ENCODE assay signal across 44 mouse cellular contexts in the genomic region with DNA sequence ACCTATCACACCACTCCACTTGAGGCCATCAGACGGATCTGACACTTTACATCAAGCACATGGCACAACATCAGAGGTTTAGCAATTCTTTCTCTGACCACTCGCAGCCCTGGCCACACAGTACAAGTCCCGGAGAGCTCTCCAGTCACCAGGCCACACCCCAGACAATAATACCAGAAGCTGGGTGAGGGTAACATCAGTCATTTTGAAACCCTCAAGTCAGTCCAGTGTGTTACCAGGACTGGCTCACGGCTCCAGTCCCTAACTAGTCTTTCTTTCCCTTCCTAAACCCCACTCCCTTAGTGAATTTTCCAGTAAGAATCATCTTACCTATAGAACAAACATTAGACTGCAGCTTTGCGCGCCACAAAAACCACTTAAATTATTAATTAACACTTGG. TPM values are rescaled to one million over a fixed set of nuclear protein-coding genes. Genes with fewer than 3 reads are reported as not detected.
"Had no signal": no experiment of that assay in that cellular context is flagged by ENCODE, and none has a peak within 500 bp of the region (broad histone marks: within the 10 kb centered on the region; RNA-seq: fewer than 3 reads in every experiment).

No protein-coding gene starts in this region.

- H3K4me1 ChIP-seq: limb, embryonic 12.5 days; limb, embryonic 13.5 days; limb, embryonic 15.5 days; liver, embryonic 12.5 days; liver, embryonic 13.5 days; liver, embryonic 15.5 days; lung, embryonic 15.5 days; midbrain, embryonic 10.5 days; midbrain, embryonic 12.5 days; midbrain, embryonic 13.5 days; midbrain, embryonic 15.5 days; neural tube, embryonic 12.5 days had no signal

- H3K9ac ChIP-seq: limb, embryonic 12.5 days; limb, embryonic 13.5 days; limb, embryonic 15.5 days; liver, embryonic 12.5 days; liver, embryonic 13.5 days; liver, embryonic 14.5 days; liver, embryonic 15.5 days; liver, postnatal 0 days; lung, embryonic 14.5 days; lung, embryonic 15.5 days; midbrain, embryonic 12.5 days; midbrain, embryonic 13.5 days; midbrain, embryonic 15.5 days; neural tube, embryonic 12.5 days had no signal

- H3K36me3 ChIP-seq: limb, embryonic 10.5 days; limb, embryonic 12.5 days; limb, embryonic 13.5 days; limb, embryonic 15.5 days; liver, embryonic 12.5 days; liver, embryonic 13.5 days; liver, embryonic 15.5 days; lung, embryonic 15.5 days; midbrain, embryonic 10.5 days; midbrain, embryonic 12.5 days; midbrain, embryonic 13.5 days; midbrain, embryonic 15.5 days; neural tube, embryonic 12.5 days had no signal

- H3K27ac ChIP-seq: left cerebral cortex, adult 2 months; limb, embryonic 10.5 days; limb, embryonic 12.5 days; limb, embryonic 13.5 days; limb, embryonic 15.5 days; liver, embryonic 12.5 days; liver, embryonic 13.5 days; liver, embryonic 14.5 days; liver, embryonic 15.5 days; lung, embryonic 15.5 days; macrophage; midbrain, embryonic 10.5 days; midbrain, embryonic 12.5 days; midbrain, embryonic 13.5 days; midbrain, embryonic 15.5 days; neural tube, embryonic 12.5 days had no signal

- DNase-seq: left cerebral cortex, postnatal 4 days; liver; liver, embryonic 13.5 days; liver, postnatal 0 days; lung, embryonic 14.5 days; lung, postnatal 14 days; midbrain, embryonic 14.5 days had no signal

- H3K27me3 ChIP-seq: limb, embryonic 15.5 days; liver, embryonic 15.5 days had no signal

- H3K4me3 ChIP-seq: left cerebral cortex, adult 2 months; limb, embryonic 10.5 days; limb, embryonic 12.5 days; limb, embryonic 13.5 days; limb, embryonic 15.5 days; liver, embryonic 12.5 days; liver, embryonic 13.5 days; liver, embryonic 15.5 days; lung, embryonic 15.5 days; megakaryocyte, embryonic 14.5 days; midbrain, embryonic 10.5 days; midbrain, embryonic 12.5 days; midbrain, embryonic 13.5 days; midbrain, embryonic 15.5 days; myocyte; neural tube, embryonic 12.5 days had no signal

- H3K4me2 ChIP-seq: limb, embryonic 12.5 days; limb, embryonic 13.5 days; limb, embryonic 15.5 days; liver, embryonic 11.5 days; liver, embryonic 12.5 days; liver, embryonic 13.5 days; liver, embryonic 15.5 days; lung, embryonic 14.5 days; lung, embryonic 15.5 days; midbrain, embryonic 11.5 days; midbrain, embryonic 12.5 days; midbrain, embryonic 13.5 days; midbrain, embryonic 15.5 days; neural tube, embryonic 12.5 days had no signal

- ATAC-seq: liver, embryonic 12.5 days; liver, postnatal 0 days; midbrain, embryonic 13.5 days; midbrain, embryonic 15.5 days; midbrain, embryonic 16.5 days had no signal

- H3K9me3 ChIP-seq: limb, embryonic 10.5 days; limb, embryonic 12.5 days; limb, embryonic 13.5 days; limb, embryonic 15.5 days; liver, embryonic 12.5 days; liver, embryonic 13.5 days; liver, embryonic 15.5 days; lung, embryonic 15.5 days; midbrain, embryonic 10.5 days; midbrain, embryonic 12.5 days; midbrain, embryonic 13.5 days; midbrain, embryonic 15.5 days; neural tube, embryonic 12.5 days had no signal

RNA-seq across cellular contexts. Expression of a gene that starts 22.6 kb away (rescaled TPM):
- total RNA-seq: left cerebral cortex, adult 18-20 months; left cerebral cortex, adult 2 months; left cerebral cortex, adult 8-10 months; left cerebral cortex, postnatal 10 days; left cerebral cortex, postnatal 14 days; left cerebral cortex, postnatal 25 days; left cerebral cortex, postnatal 36 days; left cerebral cortex, postnatal 4 days; liver, adult 2 months; megakaryocyte progenitor cell, adult 5-6 weeks; megakaryocyte, adult 5-6 weeks; megakaryocyte-erythroid progenitor cell, adult 5-6 weeks; midbrain, postnatal 0 days; monocyte, adult 5-6 weeks had no signal
- polyA plus RNA-seq: limb, embryonic 10.5 days; limb, embryonic 11.5 days; limb, embryonic 12.5 days; limb, embryonic 13.5 days; limb, embryonic 14.5 days; limb, embryonic 15.5 days; liver, adult 2 months; liver, embryonic 11.5 days; liver, embryonic 12.5 days; liver, embryonic 13.5 days; liver, embryonic 14.5 days; liver, embryonic 15.5 days; liver, embryonic 16.5 days; liver, postnatal 0 days; lung, embryonic 14.5 days; lung, embryonic 15.5 days; lung, embryonic 16.5 days; macrophage; midbrain, embryonic 10.5 days; midbrain, embryonic 11.5 days; midbrain, embryonic 12.5 days; midbrain, embryonic 13.5 days; midbrain, embryonic 14.5 days; midbrain, embryonic 15.5 days; midbrain, embryonic 16.5 days; midbrain, postnatal 0 days; myocyte; neural tube, embryonic 11.5 days; neural tube, embryonic 12.5 days had no signal

RNA-seq across cellular contexts. Expression of a gene that starts 36.7 kb away (rescaled TPM):
- total RNA-seq: left cerebral cortex, adult 2 months; left cerebral cortex, postnatal 10 days; left cerebral cortex, postnatal 14 days; left cerebral cortex, postnatal 25 days; left cerebral cortex, postnatal 36 days; liver, adult 2 months; megakaryocyte progenitor cell, adult 5-6 weeks; megakaryocyte-erythroid progenitor cell, adult 5-6 weeks; monocyte, adult 5-6 weeks had no signal
- polyA plus RNA-seq: limb, embryonic 10.5 days; limb, embryonic 11.5 days; limb, embryonic 12.5 days; limb, embryonic 15.5 days; liver, adult 2 months; liver, embryonic 11.5 days; liver, embryonic 12.5 days; liver, embryonic 13.5 days; liver, embryonic 14.5 days; liver, embryonic 15.5 days; liver, embryonic 16.5 days; liver, postnatal 0 days; lung, embryonic 14.5 days; lung, embryonic 15.5 days; lung, embryonic 16.5 days; macrophage; myocyte had no signal
